Mouse (Mus musculus) spleen, embryonic (tissue): ENCODE results near the gene Ipo13.

Experiments used
- CTCF ChIA-PET: fragments of 350-600 bp; sonication (Branson Sonifier 250); formaldehyde crosslinking; loops from one replicate; lab custom pipeline; 2022; lab: Charles Lee

The Ipo13 gene

DNA sequence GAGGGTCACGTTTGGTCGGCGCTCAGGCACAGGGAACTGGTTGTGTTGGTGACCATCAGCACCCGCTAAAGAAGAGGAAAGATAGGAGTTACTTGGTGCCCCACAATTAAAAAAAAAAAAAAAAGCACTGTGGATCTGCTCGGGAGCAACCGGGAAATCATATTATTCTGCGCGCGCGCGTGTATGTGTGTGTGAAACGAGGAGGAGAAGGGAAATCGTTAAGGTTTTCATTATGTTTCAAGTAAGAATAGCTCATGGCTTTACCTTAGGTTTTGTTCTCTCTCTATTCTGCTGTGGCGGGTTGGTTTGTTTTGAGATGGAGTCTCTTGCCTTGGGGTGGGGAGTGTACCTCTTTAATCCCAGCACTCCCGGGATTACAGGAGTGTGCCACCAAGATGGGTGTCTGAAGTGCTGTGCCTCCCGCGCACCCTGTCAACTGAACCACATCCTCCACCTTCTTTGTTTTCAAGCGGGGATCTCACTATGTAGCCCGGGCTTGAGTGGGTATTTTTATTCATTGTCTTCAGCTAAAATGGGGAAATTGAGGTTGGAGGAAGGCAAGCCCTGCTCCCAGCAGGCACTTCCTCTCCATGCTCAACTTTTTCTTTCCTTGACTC is 798 bp upstream of the Ipo13 start:
- CTCF ChIA-PET, result interaction anchor here (1.4 kb wide), 1 partner anchor 13 kb away, joined by 3 read pairs; no protein-coding TSS in a partner anchor

DNA sequence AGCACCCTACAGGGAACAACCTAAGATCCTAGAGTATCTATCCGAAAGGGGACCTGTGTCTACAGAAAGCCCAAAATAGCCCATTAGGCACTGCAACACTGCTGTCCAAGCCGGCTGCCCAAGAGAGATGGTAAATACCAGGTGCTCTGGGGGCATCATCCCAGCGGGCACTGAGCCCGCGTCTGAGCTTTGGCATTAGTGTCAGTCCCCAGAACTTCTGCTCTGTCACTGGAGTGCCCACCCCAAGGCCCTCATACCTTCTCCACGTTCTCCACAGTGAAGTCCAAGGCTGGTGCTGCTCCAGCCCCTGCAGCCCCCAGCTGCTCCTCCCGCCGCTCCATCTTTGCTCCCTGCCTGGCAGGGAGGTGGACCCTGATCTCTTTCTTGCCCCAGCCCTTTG is 768 bp downstream of the Ipo13 start:
- CTCF ChIA-PET, result interaction anchor here (0.6 to 1.4 kb wide), 3 partner anchors 10 to 1086 kb away, joined by 3 to 5 read pairs (median 3); no protein-coding TSS in a partner anchor

DNA sequence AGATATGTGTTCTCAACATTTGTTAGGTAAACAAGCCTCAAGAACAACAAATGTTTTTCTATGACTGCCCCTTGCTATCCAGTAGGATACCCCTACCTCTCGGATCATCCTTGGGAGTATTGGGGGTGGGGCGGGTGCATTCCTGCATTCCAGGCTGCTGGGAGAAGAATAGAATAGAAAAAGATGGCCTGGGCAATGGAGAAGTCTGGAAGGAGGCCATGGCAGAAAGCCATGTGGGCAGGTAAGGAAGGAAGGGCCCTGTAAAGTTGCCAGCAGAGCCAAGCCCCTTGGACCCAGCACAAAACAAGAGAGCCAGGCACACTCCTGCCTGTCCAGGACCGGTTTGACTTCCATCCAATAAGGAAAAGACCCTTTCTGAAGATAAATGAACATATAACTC is 1.4 kb downstream of the Ipo13 start:
- CTCF ChIA-PET, result interaction anchor here (0.7 kb wide), 1 partner anchor 1085 kb away, joined by 5 read pairs; no protein-coding TSS in a partner anchor

DNA sequence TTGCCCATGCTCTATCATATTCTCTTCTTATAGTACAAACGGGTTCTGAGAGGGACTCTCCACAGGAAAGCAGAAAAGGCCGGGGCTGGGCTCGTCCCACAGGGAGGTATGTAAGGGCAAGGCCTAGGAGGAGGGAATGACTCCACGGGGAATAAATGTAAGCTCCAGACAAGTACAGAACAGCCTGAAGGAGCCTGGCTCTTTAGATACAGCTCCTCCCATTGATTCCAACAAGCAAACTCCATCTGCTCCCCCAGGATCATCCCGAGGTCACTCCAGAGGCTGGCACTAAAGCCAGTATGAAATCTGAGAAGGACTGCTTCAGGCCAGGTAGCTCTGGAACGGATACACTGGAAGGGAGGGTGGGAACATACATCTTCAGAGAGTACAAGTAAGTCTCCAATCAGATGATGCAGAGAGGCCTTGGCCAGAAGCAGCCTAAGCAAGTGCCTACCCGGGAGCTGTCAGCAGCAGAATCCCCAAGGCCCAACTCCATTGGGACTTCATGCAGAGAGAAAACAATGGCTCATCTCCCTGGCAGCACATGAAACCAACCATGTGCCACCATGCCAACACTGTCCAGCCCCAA is 2.0 kb downstream of the Ipo13 start:
- CTCF ChIA-PET, result no interaction called here

DNA sequence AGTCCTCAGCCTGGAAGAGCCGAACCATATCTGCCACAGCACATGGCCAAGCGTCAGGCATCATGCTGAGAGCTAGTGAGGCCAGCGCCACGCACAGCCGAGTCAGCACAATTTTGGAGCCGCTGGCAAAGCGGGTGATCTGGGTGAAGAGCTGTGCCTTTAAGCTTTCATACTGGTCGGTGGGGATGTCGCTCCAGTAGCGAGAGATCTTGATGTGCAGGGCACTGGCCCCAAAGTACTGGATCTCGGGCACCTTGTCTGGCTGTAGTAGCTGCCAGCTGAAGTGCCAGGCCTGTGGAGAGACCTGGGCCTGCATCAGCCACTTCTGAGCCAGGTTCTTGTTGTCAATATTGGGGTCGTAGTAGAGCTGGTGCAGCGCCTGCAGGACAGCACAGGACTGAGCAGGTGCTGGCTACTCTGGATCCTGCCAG is 2.7 kb downstream of the Ipo13 start:
- CTCF ChIA-PET, result no interaction called here

DNA sequence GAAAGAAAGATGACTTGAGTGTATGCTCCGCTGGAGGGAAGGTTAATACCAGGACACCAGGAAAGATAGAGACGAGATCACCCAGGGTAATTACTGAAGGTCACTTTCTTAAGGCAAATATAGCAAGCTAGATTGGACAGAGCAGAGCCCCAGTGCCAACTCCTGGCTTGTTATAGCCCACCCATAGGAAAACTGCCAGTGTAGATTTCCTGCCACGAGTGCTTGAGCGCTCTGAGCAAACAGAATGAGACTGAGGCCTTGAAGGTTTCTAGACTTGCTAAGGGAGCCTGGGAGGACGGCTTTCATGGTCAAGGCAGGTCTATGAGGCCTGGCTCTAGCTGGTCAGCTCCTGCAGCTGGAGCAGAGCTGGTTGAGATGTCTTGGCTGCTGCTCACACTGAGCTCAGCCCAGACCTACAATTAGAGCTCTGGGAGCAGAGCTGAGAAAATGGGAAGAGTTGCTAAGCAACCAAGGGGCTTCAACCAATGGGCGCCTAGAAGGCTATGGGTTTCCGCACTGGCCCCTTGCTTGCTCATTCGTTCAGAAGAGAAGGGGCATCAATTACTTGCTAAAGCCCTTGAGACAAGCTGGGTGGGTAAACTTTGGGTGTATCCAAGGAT is 5.9 kb downstream of the Ipo13 start:
- CTCF ChIA-PET, result no interaction called here

DNA sequence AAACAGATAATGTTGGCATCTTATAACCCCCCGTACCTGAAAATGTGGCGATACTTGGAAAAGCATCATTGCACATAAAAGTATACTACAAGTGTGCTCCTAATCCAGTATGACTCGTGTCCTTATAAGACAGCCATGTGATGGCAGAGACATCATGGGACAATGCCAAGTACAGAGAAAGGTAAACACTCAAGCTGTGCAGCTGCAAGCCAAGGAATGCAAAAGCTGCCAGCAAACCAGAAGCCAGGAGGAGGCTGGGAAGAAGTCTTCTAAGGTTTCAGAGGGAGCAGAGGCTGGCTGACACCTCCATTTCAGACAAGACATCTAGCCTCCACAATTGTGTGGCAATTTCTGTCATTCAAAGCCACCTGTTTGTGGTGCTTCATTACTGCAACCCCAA is 8.6 kb downstream of the Ipo13 start:
- CTCF ChIA-PET, result no interaction called here

DNA sequence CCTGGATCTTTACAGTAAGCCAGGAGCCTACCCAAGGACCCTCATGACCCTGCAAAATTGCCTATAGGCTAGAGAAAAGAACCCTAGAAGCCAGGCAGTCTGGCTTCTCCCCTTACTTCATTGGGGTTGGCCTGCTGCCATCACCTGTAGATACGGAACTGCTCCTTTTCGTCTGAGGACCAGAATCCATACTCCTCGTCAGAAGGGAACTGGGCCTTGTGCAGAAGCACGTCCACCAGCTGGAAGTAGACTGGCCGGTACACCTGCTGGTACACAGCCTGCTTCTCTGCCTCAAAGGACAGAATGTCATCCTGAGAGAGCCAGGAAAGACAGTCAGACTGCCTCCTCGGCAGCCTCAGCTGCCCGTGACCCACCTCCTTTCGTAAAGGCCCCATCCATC is 10.0 kb downstream of the Ipo13 start:
- CTCF ChIA-PET, result no interaction called here

DNA sequence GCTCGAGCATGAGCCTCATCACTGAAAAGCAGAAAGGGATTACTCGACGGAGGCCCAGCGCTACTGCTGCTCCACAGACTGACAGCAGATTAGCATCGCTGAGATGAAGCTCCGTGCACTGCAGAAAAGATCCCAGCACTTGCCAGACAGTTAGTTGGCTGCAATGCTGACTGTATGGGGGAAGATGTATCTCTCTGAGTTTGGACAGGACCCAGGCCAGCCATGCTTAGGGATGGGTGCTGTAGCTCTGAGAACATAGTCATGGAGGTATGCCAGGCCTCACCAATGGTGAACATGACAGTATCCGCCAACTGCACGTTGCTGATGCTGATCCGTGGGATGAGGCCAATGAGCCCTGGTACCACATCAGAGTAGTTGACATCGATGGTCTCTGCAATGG is 10.7 kb downstream of the Ipo13 start:
- CTCF ChIA-PET, result interaction anchor here (0.8 kb wide), 1 partner anchor 10 kb away, joined by 3 read pairs; the partner anchor contains the start of gene Ipo13

DNA sequence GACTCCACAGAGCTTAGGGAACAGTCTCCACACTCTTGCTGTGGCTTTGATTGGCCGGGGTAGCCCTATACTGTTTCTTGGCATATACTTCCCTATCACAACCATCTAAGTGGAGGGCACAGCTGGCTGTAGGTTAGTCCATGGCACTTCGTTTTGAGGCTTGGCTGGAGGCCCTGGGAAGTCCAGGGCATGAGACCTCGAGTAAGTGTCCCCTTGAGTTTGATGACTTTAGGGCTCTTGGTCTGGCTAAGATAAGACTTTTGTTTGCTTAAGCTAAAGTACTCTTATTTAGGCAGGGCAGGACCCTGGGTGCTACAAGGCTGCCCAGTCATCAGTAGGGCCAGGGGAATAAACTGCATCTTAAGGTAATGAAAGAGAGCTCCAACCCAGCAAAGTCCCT is 16.7 kb downstream of the Ipo13 start:
- CTCF ChIA-PET, result no interaction called here

DNA sequence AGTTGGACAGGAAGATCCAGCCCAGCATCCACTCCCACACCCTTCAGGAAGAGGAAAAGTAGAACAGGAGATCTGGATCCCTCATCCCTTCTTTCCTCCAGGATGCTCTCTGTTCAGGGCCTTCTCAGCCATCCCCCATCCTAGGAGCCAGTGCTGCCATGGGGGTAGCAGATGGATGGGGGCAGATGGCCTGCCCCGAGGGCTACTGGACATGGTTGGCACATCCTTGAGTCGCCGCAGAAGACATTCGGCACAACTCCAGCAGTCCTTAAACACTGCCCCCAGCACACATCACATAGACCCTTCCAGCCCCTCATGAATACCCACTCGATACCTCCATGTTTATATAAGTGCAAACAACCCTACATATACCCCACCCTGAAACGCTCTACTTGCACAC is 18.8 kb downstream of the Ipo13 start:
- CTCF ChIA-PET, result no interaction called here

DNA sequence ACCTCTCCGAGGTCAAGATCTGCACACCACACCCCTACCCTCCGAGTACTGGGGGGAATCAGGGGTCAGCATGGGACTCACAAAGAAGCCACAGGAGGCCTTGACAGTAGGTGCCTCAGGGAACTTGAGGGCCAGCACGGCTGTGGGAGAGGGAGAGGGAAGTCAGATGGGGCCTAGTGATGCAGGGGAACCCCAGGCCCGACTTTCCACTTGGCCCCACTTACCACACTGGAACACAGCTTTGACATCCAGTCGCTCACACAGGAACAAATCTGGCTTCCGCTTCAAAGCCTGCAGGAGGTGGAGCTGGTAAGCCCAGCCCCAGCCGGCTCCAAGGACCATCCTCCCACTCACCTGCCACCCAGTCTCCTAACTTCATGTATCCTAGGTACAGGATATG is 19.5 kb downstream of the Ipo13 start:
- CTCF ChIA-PET, result no interaction called here

DNA sequence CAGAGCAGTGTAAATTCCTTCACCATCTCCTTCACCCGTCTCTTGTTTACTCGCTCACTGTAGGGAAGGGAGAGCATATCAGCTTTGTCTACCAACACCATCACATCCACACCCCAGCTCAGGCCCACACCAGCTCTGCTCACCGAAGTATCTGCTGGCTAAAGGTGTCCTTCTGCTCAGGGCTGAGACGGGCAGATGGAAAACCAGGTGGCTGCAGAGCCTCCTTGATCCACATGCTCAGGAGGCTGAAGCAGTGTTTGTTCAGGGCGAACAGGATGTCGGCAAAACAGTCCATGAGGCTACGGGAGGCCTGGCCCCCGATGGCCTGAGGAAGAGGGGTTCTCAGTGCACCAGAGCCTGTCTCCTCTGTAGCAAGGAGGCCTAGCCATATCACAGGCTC is 20.2 kb downstream of the Ipo13 start:
- CTCF ChIA-PET, result no interaction called here

DNA sequence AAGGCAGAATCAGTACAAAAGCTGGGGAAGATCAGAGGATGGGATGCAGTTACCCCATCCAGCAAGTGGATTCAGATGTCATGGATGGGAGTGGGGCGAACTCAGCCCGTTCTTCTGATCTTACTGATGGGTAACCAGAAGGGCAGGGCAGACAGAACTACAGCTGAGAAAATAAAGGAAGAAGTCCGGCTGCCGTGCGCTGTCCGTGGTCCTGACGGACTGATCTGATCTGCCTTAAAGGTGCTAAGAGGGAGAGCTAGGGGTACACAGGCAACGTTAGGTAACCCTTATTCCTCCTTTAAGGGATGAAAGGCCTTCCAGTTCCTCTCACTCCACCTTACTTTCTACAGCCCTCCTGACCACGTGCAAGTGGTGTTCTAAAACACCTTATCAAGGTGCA is 21.4 kb downstream of the Ipo13 start:
- CTCF ChIA-PET, result no interaction called here

DNA sequence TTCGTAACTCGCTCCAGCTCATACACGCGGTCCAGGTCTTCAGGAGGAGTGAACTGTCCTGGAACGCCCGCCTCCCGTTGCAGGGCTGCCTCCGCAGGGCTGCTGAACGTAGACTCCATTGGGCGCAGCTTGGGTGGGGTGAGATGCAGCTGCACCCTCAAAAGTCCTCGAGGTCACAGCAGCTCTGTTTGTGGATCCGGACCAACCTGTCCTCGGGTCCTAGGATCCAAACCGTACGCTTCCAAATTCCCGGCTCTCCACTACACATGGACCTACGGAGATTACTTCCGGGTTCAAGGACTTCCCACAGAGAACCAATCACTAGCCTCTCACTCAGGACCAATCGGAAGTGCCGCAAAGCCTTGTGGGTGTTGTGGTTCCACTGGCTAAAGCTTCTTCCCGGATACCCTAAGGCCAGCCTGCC is 23.0 kb downstream of the Ipo13 start, which contains the start of gene Dph2:
Gene Dph2, minus strand, starts transcription at position 295 of the 424 bp plus-strand sequence.
- CTCF ChIA-PET, result no interaction called here

DNA sequence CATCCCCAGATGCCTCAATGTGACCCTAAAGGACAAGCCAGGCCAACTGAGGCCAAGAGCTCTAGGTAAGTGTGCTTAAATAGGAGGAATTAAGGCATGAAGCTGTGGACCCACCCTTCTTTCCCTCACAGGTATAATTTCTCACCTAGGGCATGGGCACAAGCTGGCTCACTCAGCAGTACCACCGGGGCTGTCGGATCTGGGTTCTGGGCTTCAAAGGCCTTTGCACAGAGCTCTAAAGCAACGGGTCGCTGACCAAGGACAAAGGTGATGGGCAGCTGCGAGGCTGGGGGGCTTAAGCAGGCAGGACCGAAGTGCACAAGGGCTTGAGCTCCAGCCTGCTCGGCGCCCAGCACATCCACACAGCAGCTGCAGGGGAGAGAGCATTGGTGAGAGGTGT is 24.0 kb downstream of the Ipo13 start:
- CTCF ChIA-PET, result no interaction called here

DNA sequence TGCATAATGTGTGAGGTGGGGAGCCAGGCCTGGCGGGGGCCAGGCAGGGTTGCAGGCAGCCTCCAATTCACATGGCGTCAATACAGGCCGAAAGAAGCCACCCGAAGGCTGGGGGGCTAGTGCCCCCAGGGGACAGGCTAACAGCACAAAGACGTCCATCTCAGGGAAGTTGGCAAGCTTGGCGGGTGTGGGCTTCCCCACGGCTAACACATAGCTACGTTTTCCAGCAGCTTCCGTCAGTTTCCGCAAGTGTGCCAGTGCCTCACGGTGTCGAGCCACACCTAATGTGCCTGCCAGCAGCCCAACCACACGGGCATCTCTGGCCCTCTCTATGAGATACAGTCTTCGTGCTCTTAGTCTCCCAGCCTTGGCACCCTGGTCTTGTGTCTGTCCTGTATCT is 24.8 kb downstream of the Ipo13 start:
- CTCF ChIA-PET, result no interaction called here

DNA sequence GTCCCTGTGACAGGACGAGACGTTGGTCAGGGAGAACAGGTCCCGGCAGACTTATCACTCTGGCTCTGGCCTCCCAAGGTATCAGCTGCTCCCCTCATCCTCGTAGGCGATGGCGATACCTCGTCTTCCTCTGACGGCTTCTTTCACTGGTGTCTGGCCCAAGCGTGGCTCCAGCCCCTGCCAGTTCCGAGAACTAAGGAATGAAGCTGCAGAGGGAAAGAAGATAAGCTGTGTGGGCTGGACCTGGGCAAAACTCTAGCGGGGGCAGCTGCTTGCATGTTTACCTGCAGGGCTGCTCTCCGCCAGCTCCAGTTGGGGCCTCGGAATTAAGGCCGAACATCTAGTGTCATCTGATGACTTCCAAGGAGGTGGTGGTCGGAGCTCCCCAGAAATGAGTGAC is 25.3 kb downstream of the Ipo13 start:
- CTCF ChIA-PET, result no interaction called here

DNA sequence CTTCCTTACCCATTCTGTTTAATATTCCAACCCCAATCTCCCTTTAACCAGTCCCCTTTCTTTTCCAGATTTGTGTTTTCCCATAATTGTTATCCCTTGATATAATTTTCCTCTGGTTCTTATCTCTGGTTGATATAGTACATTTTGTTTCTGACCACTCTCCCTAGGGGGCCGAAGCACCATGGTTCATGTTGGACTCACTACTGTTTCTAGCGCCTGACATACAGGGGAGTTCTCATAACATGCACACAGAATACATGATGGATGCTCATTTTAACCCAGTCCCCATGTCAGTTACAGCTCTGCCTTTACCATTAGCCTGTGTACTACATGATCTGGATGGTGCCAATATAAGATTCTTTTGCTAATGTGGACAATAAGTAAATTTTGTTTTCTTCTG is 26.9 kb downstream of the Ipo13 start:
- CTCF ChIA-PET, result no interaction called here

DNA sequence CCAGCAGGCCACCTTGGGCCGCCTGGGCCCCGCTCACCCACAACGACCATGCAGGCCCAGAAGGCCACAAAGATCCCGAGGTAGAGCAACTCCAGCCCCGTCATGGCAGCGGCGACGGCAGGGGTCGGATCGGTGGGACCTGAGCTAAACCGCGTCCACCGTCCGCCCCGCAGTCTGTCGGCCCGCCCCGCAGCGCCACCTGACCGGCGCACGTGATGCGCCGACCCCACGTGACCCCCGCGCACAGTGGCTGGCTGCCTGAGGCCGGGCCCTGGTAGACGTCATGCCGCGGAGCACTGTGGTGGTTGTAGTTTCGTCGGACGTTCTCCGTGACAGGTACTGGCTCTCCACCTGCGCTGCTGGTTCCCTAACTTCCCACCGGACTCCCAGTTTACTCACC is 27.7 kb downstream of the Ipo13 start, which contains the start of gene Atp6v0b:
Gene Atp6v0b, minus strand, starts transcription at position 201 of the 400 bp plus-strand sequence.
- CTCF ChIA-PET, result no interaction called here

DNA sequence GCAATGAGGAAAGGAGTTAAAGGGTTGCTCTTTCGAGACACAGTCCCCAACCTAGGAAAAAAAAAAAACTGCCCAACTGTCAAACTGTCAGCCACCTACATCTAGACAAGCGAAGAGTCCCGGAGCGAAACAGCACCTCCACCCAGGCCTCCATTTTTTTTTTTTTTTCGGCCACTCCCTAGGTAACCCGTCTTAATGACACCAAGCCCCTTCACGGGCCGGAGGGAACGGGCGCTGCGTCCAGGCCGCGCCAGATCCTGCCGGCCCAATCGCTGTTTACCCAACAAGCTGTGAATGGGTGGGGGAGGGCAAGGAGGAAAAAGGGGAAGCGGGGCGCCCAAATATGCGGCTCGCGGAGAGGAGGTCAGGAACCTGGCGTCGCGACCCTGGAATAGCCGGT is 28.2 kb downstream of the Ipo13 start:
- CTCF ChIA-PET, result no interaction called here

DNA sequence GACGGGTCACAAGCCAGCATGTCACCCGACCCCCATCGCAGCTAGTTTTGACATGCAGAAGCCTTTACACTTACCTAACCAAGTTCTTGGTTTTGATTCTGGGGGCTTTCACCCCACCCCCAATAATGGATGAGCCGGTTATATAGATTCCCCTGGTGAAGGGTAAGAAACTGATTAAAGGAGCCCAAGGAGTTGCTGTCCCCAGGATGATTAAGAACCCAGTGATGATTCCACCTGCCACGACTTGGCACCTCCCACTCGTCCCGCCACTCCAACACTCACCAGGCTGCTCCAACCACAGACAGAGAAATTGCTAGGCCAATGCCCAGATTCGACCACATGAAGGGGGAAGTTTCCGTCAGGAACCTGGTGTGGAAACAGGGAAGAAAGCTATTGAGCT is 28.8 kb downstream of the Ipo13 start:
- CTCF ChIA-PET, result no interaction called here

DNA sequence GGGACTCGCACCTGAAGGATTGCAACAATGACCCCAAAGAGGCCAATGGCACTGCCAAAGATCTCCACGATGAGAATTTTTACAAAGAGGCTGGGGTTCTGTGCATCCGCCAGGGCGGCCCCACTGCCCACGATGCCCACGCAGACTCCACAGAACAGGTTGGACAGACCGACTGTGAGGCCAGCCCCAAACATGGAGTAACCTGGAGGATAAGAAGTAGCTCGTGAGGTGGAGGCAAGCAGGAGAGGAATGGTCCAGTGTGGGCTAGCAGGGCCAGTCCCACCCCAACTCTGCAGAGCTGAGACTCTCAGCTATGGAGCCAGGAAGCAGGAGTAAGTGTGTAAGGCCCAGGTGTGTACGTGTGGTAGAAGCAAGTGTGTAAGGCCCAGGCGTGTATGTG is 29.7 kb downstream of the Ipo13 start:
- CTCF ChIA-PET, result no interaction called here
